In the genomic region with DNA sequence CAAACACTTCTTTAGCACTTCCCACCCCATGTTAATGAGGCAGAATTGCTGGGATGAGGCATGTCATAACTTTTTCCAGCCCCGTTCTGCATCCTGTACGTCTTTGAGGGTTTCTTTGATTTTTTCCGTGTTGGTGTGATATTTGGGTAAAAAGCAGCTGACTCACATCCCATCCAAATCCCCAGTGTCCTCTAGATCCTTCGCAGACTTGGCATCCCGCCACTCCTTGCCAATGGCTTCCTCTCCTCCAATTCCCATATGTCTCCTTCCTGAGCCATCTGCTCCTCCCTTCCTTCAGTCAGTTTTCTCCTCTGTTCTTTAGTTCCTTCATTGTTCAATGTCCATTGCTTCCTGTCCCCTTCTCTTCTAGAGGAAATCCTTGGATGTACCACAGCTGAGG, we compare ENCODE assay signal across 8 mouse cellular contexts.
DNase-seq lines count a peak whose midpoint lies in the region; ATAC-seq lines count a peak whose summit lies in the region.

No protein-coding gene starts in this region.

- peaks cover 13% of the 10 kb centered on the region for H3K4me1 ChIP-seq in forebrain, embryonic 15.5 days
- no peaks in the 10 kb centered on the region for H3K4me1 ChIP-seq in forebrain, embryonic 10.5 days
- H3K4me1 ChIP-seq in neural tube, embryonic 13.5 days (replicated peaks) = peaks cover 24% of the 10 kb centered on the region

- no peaks in the 10 kb centered on the region for H3K9me3 ChIP-seq in forebrain, embryonic 15.5 days
- H3K9me3 ChIP-seq in forebrain, embryonic 10.5 days = no peaks in the 10 kb centered on the region
- H3K9me3 ChIP-seq in neural tube, embryonic 13.5 days = no peaks in the 10 kb centered on the region

- H3K27ac ChIP-seq in forebrain, embryonic 15.5 days (replicated peaks) = peak overlapping the region; percentile 77
- no peak overlapping the region for H3K27ac ChIP-seq in forebrain, embryonic 10.5 days
- H3K27ac ChIP-seq in neural tube, embryonic 13.5 days (replicated peaks) = peak overlapping the region; percentile 64

- no peaks in the 10 kb centered on the region for H3K27me3 ChIP-seq in forebrain, embryonic 15.5 days
- no peaks in the 10 kb centered on the region for H3K27me3 ChIP-seq in forebrain, embryonic 10.5 days (ENCODE audit: poor library complexity, severe bottlenecking)
- no peaks in the 10 kb centered on the region for H3K27me3 ChIP-seq in neural tube, embryonic 13.5 days

- ATAC-seq in forebrain, embryonic 15.5 days (replicated peaks) = peak; percentile 84
- no peak; the same call in 1 of the 2 replicates for ATAC-seq in neural tube, embryonic 13.5 days (ENCODE audit: low read depth)

- 60% methylated on average over 5 of the region's 5 CpGs for WGBS in forebrain, embryonic 15.5 days
- WGBS in forebrain, embryonic 10.5 days = 87% methylated on average over 5 of the region's 5 CpGs
- WGBS in neural tube, embryonic 13.5 days = 27% methylated on average over 5 of the region's 5 CpGs

- no peaks in the 10 kb centered on the region for H3K36me3 ChIP-seq in forebrain, embryonic 15.5 days
- H3K36me3 ChIP-seq in forebrain, embryonic 10.5 days (replicated peaks) = no peaks in the 10 kb centered on the region
- no peaks in the 10 kb centered on the region for H3K36me3 ChIP-seq in neural tube, embryonic 13.5 days

- H3K4me3 ChIP-seq in forebrain, embryonic 15.5 days = no peak overlapping the region
- no peak overlapping the region for H3K4me3 ChIP-seq in forebrain, embryonic 10.5 days
- H3K4me3 ChIP-seq in neural tube, embryonic 13.5 days = no peak overlapping the region

- no peak for DNase-seq in forebrain, embryonic 10.5 days (ENCODE audit: extremely low spot score, low spot score)
- peak; percentile 9 for DNase-seq in urinary bladder, postnatal 14 days (ENCODE audit: low spot score)
- DNase-seq in urinary bladder, adult 18-20 months (ENCODE audit: low spot score in 2 of 2) = no peak
- DNase-seq in kidney, postnatal 10 days = peak; percentile 82
- DNase-seq in gastrocnemius, postnatal 25 days = no peak
- no peak for DNase-seq in retina, embryonic 14.5 days (ENCODE audit: low spot score)

- no peak overlapping the region for H3K4me2 ChIP-seq in forebrain, embryonic 15.5 days (replicated peaks)
- no peak overlapping the region for H3K4me2 ChIP-seq in neural tube, embryonic 13.5 days

- H3K9ac ChIP-seq in forebrain, embryonic 15.5 days (replicated peaks) = no peak overlapping the region
- no peak overlapping the region for H3K9ac ChIP-seq in neural tube, embryonic 13.5 days

Comparison
In these comparisons a context has a peak if more than half of its experiments do, and no peak if none do; other contexts are left out.
1. DNase-seq: peak in urinary bladder, postnatal 14 days (single experiment) and kidney, postnatal 10 days (single experiment); none in forebrain, embryonic 10.5 days (single experiment), urinary bladder, adult 18-20 months (0 of 2), gastrocnemius, postnatal 25 days (single experiment) and retina, embryonic 14.5 days (single experiment).